Mouse (Mus musculus) liver, postnatal 0 days (tissue): ENCODE measurements around the gene Plekhm3. TPM values are rescaled to one million over a fixed set of nuclear protein-coding genes. Genes with fewer than 3 reads are reported as not detected.

ENCODE experiments used
- ATAC-seq: fragments of 200-750 bp; cut with Nextera tagmentation; 2 replicates; pipeline ENCODE4 v1.8.0; 2017; ENCODE audit warnings: mild to moderate bottlenecking, moderate library complexity
- DNase-seq: peaks from one replicate; pipeline ENCODE4 v3.0.0-alpha.2; 2016
- H3K27ac ChIP-seq: fragments of 300-500 bp; sonication (generic); 2 replicates; pipeline ENCODE4 v1.5.1; 2014; ENCODE audit warnings: antibody characterized with exemption, moderate library complexity, mild to moderate bottlenecking, low read depth
- H3K27me3 ChIP-seq: fragments of 300-500 bp; sonication (generic); 2 replicates; pipeline ENCODE4 v1.6.1; 2014; ENCODE audit warnings: low read length, control low read depth, mixed read lengths; ENCODE audit not compliant: insufficient read depth
- H3K36me3 ChIP-seq: fragments of 300-500 bp; sonication (generic); replicated peaks from 2 replicates; pipeline ENCODE4 v1.6.1; 2014; ENCODE audit warnings: mild to moderate bottlenecking, control low read depth, low read length, moderate library complexity, mixed read lengths; ENCODE audit not compliant: insufficient read depth
- H3K4me1 ChIP-seq: fragments of 300-500 bp; sonication (generic); 2 replicates; pipeline ENCODE4 v1.6.1; 2014; ENCODE audit warnings: antibody characterized with exemption, mild to moderate bottlenecking, control low read depth; ENCODE audit not compliant: insufficient read depth
- H3K4me2 ChIP-seq: fragments of 300-500 bp; sonication (generic); 2 replicates; pipeline ENCODE4 v1.6.1; 2014; ENCODE audit warnings: low read depth, mild to moderate bottlenecking, low read length, moderate library complexity, mixed read lengths
- H3K4me3 ChIP-seq: fragments of 300-500 bp; sonication (generic); 2 replicates; pipeline ENCODE4 v1.5.1; 2014; ENCODE audit warnings: low read depth, low read length
- H3K9ac ChIP-seq: fragments of 300-500 bp; sonication (generic); replicated peaks from 2 replicates; pipeline ENCODE4 v1.6.1; 2014; ENCODE audit warnings: mild to moderate bottlenecking, moderate library complexity
- H3K9me3 ChIP-seq: fragments of 300-500 bp; sonication (generic); 2 replicates; pipeline ENCODE4 v1.6.1; 2016; ENCODE audit warnings: mild to moderate bottlenecking, control low read depth, low read length, mixed read lengths
- CTCF ChIP-seq: sonication (generic); IDR thresholded peaks from 2 replicates; pipeline ENCODE4 v1.5.1; 2016; ENCODE audit warnings: antibody characterized with exemption, low read depth
- EP300 ChIP-seq: IDR thresholded peaks from 2 replicates; pipeline ENCODE4 v1.6.1; 2016; ENCODE audit warnings: antibody characterized with exemption, low read depth, mild to moderate bottlenecking
- WGBS: fragments of 180-500 bp; shearing (Covaris S2); extraction: QIAGEN DNeasy Blood & Tissue Kit; methylation state at CpG from one replicate; pipeline ENCODE4 v1.1.7; 2014; ENCODE audit not compliant: insufficient replicate concordance; 5-methylcytosine and 5-hydroxymethylcytosine counted together
- polyA plus RNA-seq: library from polyadenylated mRNA; unstranded; fragments of >200 nt; fragmentation: Nextera tagmentation; extraction: Ambion mirVana; gene quantifications from 2 replicates; pipeline ENCODE4 v1.2.1, GENCODE M21; 2015

Gene Plekhm3
- polyA plus RNA-seq, 1 experiment from 2014 or later, result 1.4 TPM

DNA sequence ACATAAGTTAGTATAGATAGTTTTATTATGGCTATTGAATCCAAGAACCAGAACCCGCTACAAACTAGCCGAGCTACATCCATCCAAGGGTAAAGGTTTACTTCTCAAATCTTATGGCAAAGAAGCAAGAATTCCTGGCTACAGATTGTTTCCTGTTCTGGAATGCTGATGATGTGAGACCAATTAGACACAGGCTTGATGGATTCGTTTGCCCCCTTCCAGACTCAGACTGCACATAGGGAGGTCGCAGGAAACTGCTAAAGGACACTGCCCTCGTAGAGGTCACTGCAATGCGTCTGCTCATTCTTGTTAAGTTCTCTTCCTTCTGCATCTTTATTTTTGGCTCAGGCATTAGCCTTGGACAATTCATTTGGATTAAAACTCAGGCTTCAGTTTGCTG lies 154.0 kb downstream of the Plekhm3 start:
- Histone ChIP-seq H3K9ac (no peak overlapping the region), H3K4me3 (no peak overlapping the region), H3K4me1 (peaks cover 3% of the 10 kb centered on the region; the same call in 1 of the 2 replicates), H3K4me2 (no peak overlapping the region), H3K27me3 (no peaks in the 10 kb centered on the region), H3K36me3 (no peaks in the 10 kb centered on the region), H3K27ac (no peak overlapping the region; the same call in 1 of the 2 replicates), H3K9me3 (no peaks in the 10 kb centered on the region)
- DNase-seq (no peak), ATAC-seq (no peak)
- 66% methylated on average over 6 of the region's 6 CpGs for WGBS
- TF ChIP-seq CTCF, result no peak
- no peak for TF ChIP-seq EP300

DNA sequence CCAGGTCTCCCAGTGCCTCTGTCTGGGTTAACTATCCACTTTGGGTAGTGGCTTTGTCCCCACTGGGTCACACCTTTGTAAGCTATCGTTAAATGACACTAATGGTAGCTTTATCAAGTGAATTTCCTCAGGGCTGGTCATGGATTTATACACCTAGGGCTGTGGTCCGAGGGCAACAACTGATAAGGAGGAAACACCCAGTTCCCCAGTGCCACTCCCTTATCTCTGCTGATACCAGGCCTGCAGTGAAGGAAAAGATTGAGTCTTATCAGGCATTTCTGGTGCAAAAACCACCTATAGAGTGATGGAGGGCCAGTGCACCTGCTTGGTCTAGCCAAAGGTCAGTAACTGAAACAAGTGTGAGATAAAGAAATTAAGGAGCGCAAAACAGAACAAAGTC lies 159.0 kb downstream of the Plekhm3 start:
- TF ChIP-seq CTCF (no peak), EP300 (no peak)
- ATAC-seq (no peak), DNase-seq (no peak)
- no peak overlapping the region for H3K27ac ChIP-seq
- no peak overlapping the region for H3K9ac ChIP-seq
- 39% methylated on average over 3 of the region's 3 CpGs for whole genome bisulfite sequencing
- no peaks in the 10 kb centered on the region for H3K36me3 ChIP-seq
- no peaks in the 10 kb centered on the region for H3K9me3 ChIP-seq
- H3K27me3 ChIP-seq, result no peaks in the 10 kb centered on the region
- H3K4me2 ChIP-seq, result no peak overlapping the region
- H3K4me1 ChIP-seq, result peaks cover 20% of the 10 kb centered on the region
- no peak overlapping the region for H3K4me3 ChIP-seq

DNA sequence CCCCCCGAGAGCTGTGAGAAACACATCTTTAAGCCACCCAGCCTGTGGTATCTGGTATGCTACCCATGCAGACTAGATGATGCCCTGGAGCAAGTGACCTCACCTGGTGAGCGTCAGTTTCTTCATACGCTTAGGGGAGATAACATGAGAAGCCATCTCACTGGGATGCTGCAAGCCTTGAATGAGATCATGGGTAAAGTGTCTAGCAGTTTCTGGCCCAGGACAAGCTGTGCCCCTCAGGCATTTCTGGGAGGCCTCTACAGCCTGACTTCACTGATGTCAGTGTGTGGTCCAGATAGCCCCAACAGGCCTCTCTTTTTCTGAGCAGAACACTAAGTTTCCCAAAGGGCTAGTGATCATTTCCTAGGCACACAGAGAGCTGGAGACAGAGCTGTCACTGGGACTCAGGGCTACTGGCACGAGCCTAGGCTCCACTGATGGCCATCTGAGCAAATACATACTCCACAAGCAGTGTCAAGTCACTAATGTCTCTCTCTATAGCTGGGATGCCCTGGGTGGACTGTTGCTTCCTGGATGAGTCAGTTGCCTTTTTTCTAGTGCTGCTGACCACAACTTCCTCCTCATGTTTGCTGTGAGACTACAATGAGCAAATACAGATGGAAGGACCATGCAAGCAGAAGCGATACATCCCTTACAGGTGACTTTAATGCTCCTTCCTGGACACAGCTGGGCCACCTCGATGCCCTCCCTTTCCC lies 159.6 kb downstream of the Plekhm3 start:
- DNase-seq, result no peak
- 59% methylated on average over 6 of the region's 6 CpGs for WGBS
- no peak for ATAC-seq

DNA sequence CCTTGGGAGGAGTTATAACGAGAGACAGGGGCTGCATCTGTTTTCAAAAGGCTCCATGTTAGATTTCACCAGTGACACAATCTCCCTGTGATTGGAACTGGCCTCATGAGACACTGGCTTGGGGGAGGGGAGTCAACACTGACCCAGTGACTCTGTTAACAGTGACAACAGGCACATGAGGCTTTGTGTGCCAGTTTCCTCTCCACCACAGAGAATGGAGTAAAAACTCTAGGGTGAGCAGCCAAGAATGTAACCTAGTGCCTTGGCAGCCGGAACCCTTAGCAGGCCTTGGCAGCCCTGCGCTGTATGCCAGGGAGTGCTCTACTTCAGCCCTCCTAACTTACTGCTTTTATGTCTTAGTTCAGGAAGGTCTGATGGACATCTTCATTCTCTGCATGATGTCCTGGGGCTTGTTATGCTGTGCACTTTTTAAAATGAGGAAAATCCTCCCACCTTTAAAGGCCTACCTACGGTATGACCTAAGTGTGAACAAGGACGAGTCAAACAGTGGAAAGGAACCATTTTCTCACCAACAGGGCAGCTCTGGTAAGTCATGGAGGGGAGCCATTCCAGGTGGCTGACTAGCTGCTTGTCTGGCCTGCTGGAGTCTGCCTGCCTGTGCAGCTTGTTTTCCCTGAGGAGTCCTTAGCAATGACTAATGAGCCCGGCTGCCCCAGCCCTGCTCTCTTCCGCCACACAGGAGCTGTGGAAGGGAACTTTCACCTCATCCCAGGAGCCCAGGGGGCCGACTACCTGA lies 161.2 kb downstream of the Plekhm3 start:
- no peak overlapping the region for H3K4me2 ChIP-seq
- no peak overlapping the region for H3K4me3 ChIP-seq
- DNase-seq (peak; percentile 51), ATAC-seq (peak; percentile 72)
- TF ChIP-seq EP300 (no peak), CTCF (no peak)
- H3K4me1 ChIP-seq, result peaks cover 33% of the 10 kb centered on the region
- WGBS, result 75% methylated on average over 8 of the region's 8 CpGs
- H3K27me3 ChIP-seq, result no peaks in the 10 kb centered on the region
- no peaks in the 10 kb centered on the region for H3K9me3 ChIP-seq
- 0 out of 2 replicates have a peak overlapping the region, but pooled peaks have one; percentile 11 for H3K27ac ChIP-seq
- H3K9ac ChIP-seq, result no peak overlapping the region
- H3K36me3 ChIP-seq, result no peaks in the 10 kb centered on the region

More for the DNA sequence above, 159.6 kb downstream of the Plekhm3 start:
- no peaks in the 10 kb centered on the region for H3K9me3 ChIP-seq
- H3K4me2 ChIP-seq, result no peak overlapping the region
- H3K36me3 ChIP-seq, result no peaks in the 10 kb centered on the region
- no peaks in the 10 kb centered on the region for H3K27me3 ChIP-seq
- no peak overlapping the region for H3K27ac ChIP-seq
- H3K4me3 ChIP-seq, result no peak overlapping the region
- TF ChIP-seq EP300, result no peak
- TF ChIP-seq CTCF, result no peak
- H3K4me1 ChIP-seq, result peaks cover 26% of the 10 kb centered on the region
- H3K9ac ChIP-seq, result no peak overlapping the region

DNA sequence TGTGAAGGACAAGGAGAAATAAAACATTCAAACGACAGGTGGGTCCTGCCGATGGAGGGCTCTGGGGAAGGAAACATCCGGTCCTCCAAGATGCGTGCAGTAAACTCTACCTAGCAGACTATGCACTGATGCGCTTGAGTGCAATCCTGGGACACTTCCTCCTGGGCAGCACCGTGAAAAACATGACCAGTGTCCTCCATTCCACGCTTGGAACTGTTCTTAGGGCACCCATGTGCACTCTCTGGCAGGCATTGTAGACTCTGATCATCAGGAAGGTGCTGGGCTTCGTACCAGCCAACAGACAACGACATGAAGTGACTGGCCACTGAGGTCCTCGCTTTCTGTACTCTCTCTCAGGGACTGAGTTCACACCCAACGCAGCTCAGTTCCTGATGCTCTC lies 162.5 kb downstream of the Plekhm3 start:
- H3K4me1 ChIP-seq, result peaks cover 35% of the 10 kb centered on the region
- H3K27ac ChIP-seq, result no peak overlapping the region
- TF ChIP-seq CTCF (no peak), EP300 (no peak)
- no peak for ATAC-seq
- WGBS, result 87% methylated on average over 11 of the region's 11 CpGs
- no peaks in the 10 kb centered on the region for H3K36me3 ChIP-seq
- no peak overlapping the region for H3K9ac ChIP-seq
- no peak overlapping the region for H3K4me3 ChIP-seq
- H3K27me3 ChIP-seq, result no peaks in the 10 kb centered on the region
- no peaks in the 10 kb centered on the region for H3K9me3 ChIP-seq
- DNase-seq, result no peak
- H3K4me2 ChIP-seq, result no peak overlapping the region

DNA sequence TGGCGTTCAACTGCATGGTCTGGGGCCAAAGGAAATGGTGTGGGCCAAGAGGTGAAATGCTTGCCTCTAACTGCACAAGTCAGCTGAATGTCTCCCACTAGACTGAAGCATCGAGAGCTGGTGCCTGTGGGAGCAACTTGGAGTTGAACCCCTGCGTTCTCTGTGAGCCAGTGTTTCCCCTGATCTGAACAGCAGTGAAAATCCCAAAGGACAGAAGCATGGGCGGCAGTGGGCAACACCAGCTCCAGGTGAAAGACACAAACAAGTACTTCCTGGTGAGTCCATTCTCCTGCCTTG lies 163.4 kb downstream of the Plekhm3 start:
- H3K36me3 ChIP-seq, result no peaks in the 10 kb centered on the region
- H3K9me3 ChIP-seq, result no peaks in the 10 kb centered on the region
- H3K27ac ChIP-seq, result peak overlapping the region; percentile 90
- H3K4me2 ChIP-seq, result no peak overlapping the region
- H3K9ac ChIP-seq, result no peak overlapping the region
- TF ChIP-seq CTCF, result no peak
- no peak for TF ChIP-seq EP300
- ATAC-seq (no peak), DNase-seq (no peak)
- H3K4me3 ChIP-seq, result no peak overlapping the region
- H3K4me1 ChIP-seq, result peaks cover 35% of the 10 kb centered on the region
- 70% methylated on average over 4 of the region's 4 CpGs for WGBS
- H3K27me3 ChIP-seq, result no peaks in the 10 kb centered on the region
